Mouse (Mus musculus) layer of hippocampus, adult 6 months (tissue): Measurements from ENCODE around the gene Zfp456. TPM values are rescaled to one million over a fixed set of nuclear protein-coding genes. Genes with fewer than 3 reads are reported as not detected.

ENCODE experiments used
- long read RNA-seq, 2 experiments: library from polyadenylated mRNA; unstranded; transcript quantifications; one replicate each; pipeline ENCODE4 v2.0.0; 2019 to 2020
- polyA plus RNA-seq: library from polyadenylated mRNA; unstranded; fragments of <200 nt; fragmentation: Nextera tagmentation; gene quantifications from 2 replicates; pipeline ENCODE4 v1.2.3, GENCODE M21; 2021

Gene Zfp456
- polyA plus RNA-seq, result 0.30 and 0.43 TPM in 2 replicates
- long read RNA-seq, experiment 1, partial matches to known transcripts, result 0 of 2 reads
- long read RNA-seq, experiment 1, other reads (novel, unspliced or antisense), result 2 of 2 reads
- long read RNA-seq, experiment 2, full-length matches to known transcripts, result 1 of 2 reads
- long read RNA-seq, experiment 2, partial matches to known transcripts, result 0 of 2 reads
- long read RNA-seq, experiment 2, other reads (novel, unspliced or antisense), result 1 of 2 reads

DNA sequence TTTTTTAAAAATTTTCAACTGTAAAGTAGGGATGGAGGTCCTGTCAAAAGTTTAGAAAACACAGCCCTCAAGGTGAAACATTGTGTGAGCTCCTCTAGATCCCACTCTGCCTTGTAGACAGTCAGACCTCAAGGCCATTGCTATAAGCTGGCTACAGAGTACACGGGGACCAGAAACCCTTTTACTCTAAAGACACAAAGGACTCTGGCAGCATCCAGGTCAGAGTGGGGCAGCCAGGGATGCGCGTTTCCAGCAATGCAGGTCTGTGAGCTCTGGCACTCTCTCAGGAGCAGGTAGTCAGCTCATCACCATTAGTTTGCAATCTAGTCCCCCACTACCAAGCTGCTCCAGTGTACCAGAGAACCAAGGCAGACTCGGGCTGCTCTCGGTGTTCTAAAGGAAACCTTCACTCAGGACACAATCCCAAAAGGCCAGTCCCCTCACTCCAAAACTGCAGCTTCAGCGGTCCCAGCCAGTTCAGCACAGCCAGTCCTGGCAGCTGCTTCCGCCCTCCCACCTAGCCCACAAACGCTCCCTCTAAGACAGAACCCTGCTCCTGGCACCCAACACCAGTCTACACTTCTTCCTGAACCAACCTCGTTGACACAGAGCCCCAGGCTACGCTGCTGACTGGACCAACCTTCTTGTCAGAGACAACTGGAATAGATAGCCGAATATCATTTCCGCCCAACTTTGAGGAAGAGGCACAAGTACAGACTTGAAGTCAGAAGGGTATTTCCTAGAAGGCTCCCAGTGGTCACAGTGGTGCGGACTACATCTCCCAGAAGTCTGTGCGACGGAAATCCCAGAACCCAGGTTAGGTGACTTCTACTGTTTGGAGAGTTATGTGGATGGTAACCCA, at the start of gene Zfp456, which contains the start of gene Gm28041:
Gene Zfp456 (minus strand): TSS at position 761 of the 862 bp plus-strand sequence.
Gene Gm28041 (minus strand): TSS at position 684 of the 862 bp plus-strand sequence.

DNA sequence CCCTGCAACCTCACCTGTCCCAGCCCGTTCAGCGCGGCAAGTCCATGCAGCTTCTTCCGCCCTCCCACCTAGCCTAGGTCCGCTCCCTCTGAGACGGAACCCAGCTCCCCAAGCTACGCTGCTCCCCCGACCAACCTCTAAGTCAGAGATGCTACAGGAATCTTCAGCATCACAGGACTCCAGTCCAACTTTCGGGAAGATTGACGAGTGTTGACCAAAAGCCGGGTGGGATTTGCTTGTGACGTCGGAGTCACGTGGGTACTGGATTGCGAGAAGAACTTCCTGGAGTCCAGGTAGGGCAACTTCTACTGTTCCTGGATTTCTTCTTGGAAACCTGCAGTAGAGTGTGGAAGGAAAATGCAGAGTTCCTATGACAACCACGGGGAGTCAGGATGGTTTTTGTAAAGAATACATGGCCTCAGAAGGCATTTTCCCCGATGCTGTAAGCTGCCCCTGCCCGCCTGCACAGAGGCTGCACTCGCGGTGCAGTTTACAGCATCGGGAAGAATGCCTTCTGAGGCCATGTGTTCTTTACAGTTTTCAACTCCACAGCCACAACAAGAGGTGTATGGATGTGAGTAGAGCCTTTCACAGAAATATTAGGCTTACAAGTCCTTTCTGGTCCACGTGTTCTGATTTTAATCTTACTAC, 45.7 kb upstream of the Zfp456 start, which contains the start of gene Zfp459:
Gene Zfp459 (minus strand): TSS at position 212 of the 651 bp plus-strand sequence.

GRCm38 (mm10) chr13:67399183-67399903, 23.7 kb upstream of the Zfp456 start, which contains the start of gene Zfp429:
Gene Zfp429, minus strand, starts transcription at chr13:67399819.

DNA sequence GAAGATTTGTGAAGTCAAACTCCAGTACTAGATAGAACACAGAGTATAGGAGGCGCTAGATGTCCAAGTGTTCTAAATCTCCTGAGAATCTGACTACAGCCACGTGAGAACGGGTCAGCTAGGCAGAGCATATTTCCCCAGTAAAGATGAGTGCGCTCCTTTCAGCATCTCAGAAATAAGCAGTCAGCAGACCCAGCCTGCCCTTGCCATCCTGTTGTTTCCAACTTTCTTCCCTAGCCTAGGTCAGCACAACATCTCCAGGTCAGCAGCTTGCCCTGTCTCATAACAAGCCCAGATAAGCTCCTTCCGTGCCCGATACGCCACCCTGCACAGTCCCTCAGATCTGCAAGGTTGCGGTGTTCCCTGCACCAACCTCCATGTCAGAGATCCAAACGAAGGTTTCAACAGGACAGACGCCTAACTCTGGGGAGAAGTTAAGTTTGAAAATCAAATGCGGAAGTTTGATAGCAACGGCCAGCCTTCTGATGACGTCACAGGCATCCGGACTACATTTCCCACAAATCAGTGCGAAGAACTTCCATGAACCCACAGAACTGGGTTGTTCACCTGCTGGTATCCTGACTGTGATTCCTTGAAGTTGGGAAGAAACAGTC, 15.4 kb downstream of the Zfp456 start, which contains the start of the genes Gm28044 and Zfp953:
Gene Gm28044 (minus strand): TSS at position 406 of the 614 bp plus-strand sequence.
Gene Zfp953 (minus strand): TSS at position 475 of the 614 bp plus-strand sequence.

DNA sequence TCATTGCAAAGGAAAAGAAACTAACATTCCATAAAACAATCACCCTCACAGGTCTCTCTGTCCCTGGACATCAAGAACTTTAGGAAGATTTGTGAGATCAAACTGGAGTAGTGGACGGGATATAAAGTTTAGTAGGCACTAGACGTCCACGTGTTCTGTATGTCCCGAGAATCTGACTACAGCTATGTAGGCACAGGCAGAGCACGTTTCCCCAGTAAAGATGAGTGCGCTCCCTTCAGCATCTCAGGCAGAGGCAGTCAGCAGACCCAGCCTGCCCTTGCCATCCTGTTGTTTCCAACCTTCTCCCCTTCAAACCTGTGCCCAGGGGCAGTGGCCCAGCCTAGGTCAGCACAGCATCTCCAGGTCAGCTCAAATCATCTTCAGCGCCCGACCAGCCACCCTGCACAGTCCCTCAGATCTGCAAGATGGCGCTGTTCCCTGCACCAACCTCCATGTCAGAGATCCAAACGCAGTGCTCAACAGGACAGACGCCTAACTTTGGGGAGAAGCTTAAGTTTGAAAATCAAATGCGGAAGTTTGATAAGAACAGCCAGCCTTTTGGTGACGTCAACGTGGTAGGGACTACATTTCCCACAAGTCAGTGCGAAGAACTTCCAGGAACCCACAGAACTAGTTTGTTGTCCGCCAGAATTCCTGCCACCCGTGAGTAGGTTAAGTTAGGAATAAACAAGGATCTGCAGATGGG, 43.4 kb downstream of the Zfp456 start, which contains the start of gene Zfp595:
Gene Zfp595 (minus strand): TSS at position 552 of the 706 bp plus-strand sequence.

Other genes starting within 250 kb of the Zfp456 start
- gene Rsl1, start 202.6 kb downstream of the Zfp456 start, polyA plus RNA-seq, result 1.5 and 2.0 TPM in 2 replicates
- 0.87 and 1.0 TPM in 2 replicates for gene Zfp455, start 181.3 kb downstream of the Zfp456 start, polyA plus RNA-seq
- 2.7 TPM in 2 replicates for gene Zfp458, start 97.3 kb downstream of the Zfp456 start, polyA plus RNA-seq
- 0.26 and 0.28 TPM in 2 replicates for gene Zfp457, start 69.3 kb downstream of the Zfp456 start, polyA plus RNA-seq
- gene Zfp595, start 43.2 kb downstream of the Zfp456 start, polyA plus RNA-seq, result 0.54 and 0.89 TPM in 2 replicates
- gene Gm28044, start 15.3 kb downstream of the Zfp456 start, polyA plus RNA-seq, result 0.56 TPM in 1 of 2 replicates, not detected in the other
- gene Zfp953, start 15.2 kb downstream of the Zfp456 start, polyA plus RNA-seq, result 0.18 and 0.21 TPM in 2 replicates
- gene Gm28041, start 77 bp downstream of the Zfp456 start, polyA plus RNA-seq, result 0.48 TPM in 1 of 2 replicates, not detected in the other
- 1.0 and 2.2 TPM in 2 replicates for gene Zfp429, start 24.0 kb upstream of the Zfp456 start, polyA plus RNA-seq
- 0.68 and 1.3 TPM in 2 replicates for gene Zfp459, start 45.6 kb upstream of the Zfp456 start, polyA plus RNA-seq
- 5.8 and 7.5 TPM in 2 replicates for gene Zfp874a, start 75.8 kb upstream of the Zfp456 start, polyA plus RNA-seq
- 2.0 and 5.7 TPM in 2 replicates for gene Zfp874b, start 108.4 kb upstream of the Zfp456 start, polyA plus RNA-seq
- 4.1 and 5.1 TPM in 2 replicates for gene Zfp58, start 124.7 kb upstream of the Zfp456 start, polyA plus RNA-seq
- not detected in 2 replicates for gene Gm26965, start 150.3 kb upstream of the Zfp456 start, polyA plus RNA-seq
- 38.7 and 41.4 TPM in 2 replicates for gene Zfp87, start 150.4 kb upstream of the Zfp456 start, polyA plus RNA-seq
- 5.4 and 6.0 TPM in 2 replicates for gene Zfp748, start 178.0 kb upstream of the Zfp456 start, polyA plus RNA-seq
- gene Zfp729b, start 233.9 kb upstream of the Zfp456 start, polyA plus RNA-seq, result 2.2 and 2.7 TPM in 2 replicates